Mouse (Mus musculus) hindbrain, embryonic 12.5 days (tissue): Measurements from ENCODE around the gene Gps2. TPM values are rescaled to one million over a fixed set of nuclear protein-coding genes. Genes with fewer than 3 reads are reported as not detected.

Experiments used
- ATAC-seq: fragments of 200-750 bp; cut with Nextera tagmentation; 2 replicates; pipeline ENCODE4 v1.8.0; 2017; ENCODE audit warnings: moderate TSS enrichment; ENCODE audit not compliant: low FRiP score
- H3K27ac ChIP-seq: fragments of 300-500 bp; sonication (generic); 2 replicates; pipeline ENCODE4 v1.5.1; 2016; ENCODE audit warnings: mild to moderate bottlenecking
- H3K27me3 ChIP-seq: fragments of 300-500 bp; sonication (generic); 2 replicates; pipeline ENCODE4 v1.6.1; 2016; ENCODE audit warnings: mild to moderate bottlenecking
- H3K36me3 ChIP-seq: fragments of 300-500 bp; sonication (generic); 2 replicates; pipeline ENCODE4 v1.6.1; 2016; ENCODE audit warnings: mild to moderate bottlenecking
- H3K4me1 ChIP-seq: fragments of 300-500 bp; sonication (generic); 2 replicates; pipeline ENCODE4 v1.6.1; 2016
- H3K4me2 ChIP-seq: fragments of 300-500 bp; sonication (generic); replicated peaks from 2 replicates; pipeline ENCODE4 v1.6.1; 2016; ENCODE audit warnings: mild to moderate bottlenecking
- H3K4me3 ChIP-seq: fragments of 300-500 bp; sonication (generic); 2 replicates; pipeline ENCODE4 v1.5.1; 2016; ENCODE audit warnings: mild to moderate bottlenecking
- H3K9ac ChIP-seq: fragments of 300-500 bp; sonication (generic); 2 replicates; pipeline ENCODE4 v1.6.1; 2016; ENCODE audit warnings: mild to moderate bottlenecking, moderate library complexity
- H3K9me3 ChIP-seq: fragments of 300-500 bp; sonication (generic); replicated peaks from 2 replicates; pipeline ENCODE4 v1.6.1; 2016; ENCODE audit warnings: mild to moderate bottlenecking
- WGBS: fragments of 180-500 bp; shearing (Covaris S2); methylation state at CpG from one replicate; pipeline ENCODE4 v1.1.7; 2016; 5-methylcytosine and 5-hydroxymethylcytosine counted together
- polyA plus RNA-seq: library from polyadenylated mRNA; unstranded; fragments of >200 nt; fragmentation: Nextera tagmentation; extraction: Ambion mirVana; gene quantifications from 2 replicates; pipeline ENCODE4 v1.2.1, GENCODE M21; 2016

The Gps2 gene
- polyA plus RNA-seq, 1 experiment from 2014 or later: 90.1 TPM

DNA sequence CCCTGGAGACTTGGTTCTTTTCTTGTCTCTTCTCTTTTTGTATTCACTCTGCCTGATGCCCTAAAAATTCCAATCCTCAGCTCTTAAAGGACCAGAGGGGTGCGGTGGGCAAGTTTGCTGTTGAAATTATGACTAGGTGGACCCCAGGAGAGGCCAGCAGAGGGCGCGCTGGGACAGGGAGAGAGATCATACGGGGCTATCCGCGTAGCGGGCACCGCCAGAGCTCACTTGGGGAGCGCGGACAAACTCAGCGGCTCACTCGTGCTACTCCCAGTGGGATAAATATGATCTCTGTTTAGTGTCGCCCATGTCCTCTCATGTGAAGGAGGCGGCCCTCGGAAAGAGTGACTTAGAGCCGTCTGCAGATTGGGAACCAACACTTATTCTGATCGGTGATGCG is 20.5 kb downstream of the Gps2 start:
- Histone ChIP-seq H3K36me3 (no peaks in the 10 kb centered on the region), H3K27ac (no peak overlapping the region), H3K27me3 (peaks cover 47% of the 10 kb centered on the region), H3K9me3 (no peaks in the 10 kb centered on the region), H3K4me1 (peaks cover 13% of the 10 kb centered on the region), H3K4me3 (no peak overlapping the region), H3K4me2 (peak overlapping the region; percentile 43), H3K9ac (no peak overlapping the region)
- ATAC-seq: no peak
- WGBS: 1% methylated on average over 18 of the region's 18 CpGs

DNA sequence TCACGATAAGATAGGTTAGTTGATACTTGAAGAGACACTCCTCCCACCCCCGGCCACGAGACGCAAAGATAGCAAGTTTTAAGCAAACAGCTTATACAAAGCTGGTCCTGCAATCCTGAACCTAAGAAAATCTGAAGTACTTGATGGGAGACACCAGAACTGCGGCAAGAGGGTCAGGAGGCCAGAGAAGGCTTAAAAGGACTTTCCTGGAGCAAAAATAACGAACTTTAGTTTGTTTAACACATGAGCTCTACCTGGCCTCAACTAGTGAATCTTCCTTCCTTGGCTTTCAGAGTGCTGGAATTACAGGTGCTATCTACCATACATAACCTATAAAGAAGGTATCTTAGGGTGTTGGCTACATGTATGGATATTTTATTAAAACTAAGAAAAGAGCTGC is 21.0 kb downstream of the Gps2 start:
- peaks cover 52% of the 10 kb centered on the region for H3K27me3 ChIP-seq
- no peak overlapping the region for H3K27ac ChIP-seq
- H3K4me2 ChIP-seq: peak overlapping the region; percentile 43; the same call in 1 of the 2 replicates
- no peaks in the 10 kb centered on the region for H3K9me3 ChIP-seq
- no peak overlapping the region for H3K4me3 ChIP-seq
- H3K9ac ChIP-seq: no peak overlapping the region
- no peaks in the 10 kb centered on the region for H3K36me3 ChIP-seq
- peaks cover 13% of the 10 kb centered on the region for H3K4me1 ChIP-seq
- no peak for ATAC-seq
- 23% methylated on average over 6 of the region's 6 CpGs for WGBS

DNA sequence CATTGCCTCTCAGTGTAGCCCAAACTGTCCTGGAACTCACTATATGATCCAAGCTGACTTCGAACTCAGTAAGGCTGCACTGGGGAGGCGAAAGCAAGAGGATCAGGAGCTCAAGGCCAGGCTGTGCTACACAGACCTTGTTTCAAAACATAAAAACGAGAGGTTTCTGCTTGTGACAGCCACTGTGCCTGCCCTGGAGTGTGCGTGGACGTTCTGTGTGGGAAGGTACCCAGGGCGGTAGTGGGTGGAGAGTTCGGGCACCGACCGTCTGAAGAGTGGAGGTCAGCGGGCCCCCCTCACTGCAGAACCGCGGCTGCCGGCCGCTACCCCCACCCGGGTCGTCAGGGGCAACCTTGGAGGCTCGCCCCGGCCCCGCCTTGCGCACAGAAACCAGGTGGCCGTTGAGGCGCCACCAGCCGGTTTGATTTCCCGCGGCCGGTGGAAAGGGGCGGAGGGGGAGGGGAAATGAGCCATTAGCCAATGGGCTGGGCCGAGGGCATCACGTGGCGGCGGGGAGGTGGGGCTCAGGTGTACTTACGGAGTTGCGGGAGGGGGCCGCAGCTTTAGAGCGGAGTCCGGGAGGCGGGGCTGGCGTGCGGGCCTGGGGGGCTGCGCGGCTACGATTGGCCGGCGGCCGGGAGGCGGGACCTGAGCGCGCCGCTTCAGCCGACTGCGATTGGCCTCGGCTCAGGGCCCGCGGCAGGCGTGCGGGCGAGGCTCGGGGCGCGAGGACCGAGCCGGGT is 21.6 kb downstream of the Gps2 start, which contains the start of gene Ybx2:
Ybx2 (plus strand) TSS at position 660 of the 743 bp plus-strand sequence.
- H3K27ac ChIP-seq: no peak within 1 kb of the TSS
- peaks cover 13% of the 10 kb centered on the region for H3K4me1 ChIP-seq
- peak; percentile 91 for ATAC-seq
- peaks cover 56% of the 10 kb centered on the region for H3K27me3 ChIP-seq
- H3K4me3 ChIP-seq: peak within 1 kb of the TSS; percentile 63
- no peaks in the 10 kb centered on the region for H3K36me3 ChIP-seq
- no peaks in the 10 kb centered on the region for H3K9me3 ChIP-seq
- WGBS: 3% methylated on average over 38 of the region's 62 CpGs
- peak within 1 kb of the TSS; percentile 81 for H3K9ac ChIP-seq
- H3K4me2 ChIP-seq: peak within 1 kb of the TSS; percentile 100

GRCm38 (mm10) chr11:69936156-69936555 is 22.5 kb downstream of the Gps2 start:
- H3K27ac ChIP-seq: no peak overlapping the region
- H3K9ac ChIP-seq: peak overlapping the region; percentile 81
- H3K4me3 ChIP-seq: peak overlapping the region; percentile 63
- 2% methylated on average over 30 of the region's 30 CpGs for WGBS
- no peaks in the 10 kb centered on the region for H3K36me3 ChIP-seq
- H3K4me1 ChIP-seq: peaks cover 16% of the 10 kb centered on the region
- H3K4me2 ChIP-seq: peak overlapping the region; percentile 100
- no peaks in the 10 kb centered on the region for H3K9me3 ChIP-seq
- peaks cover 56% of the 10 kb centered on the region for H3K27me3 ChIP-seq
- ATAC-seq: no peak

- no peaks in the 10 kb centered on the region for H3K9me3 ChIP-seq
- ATAC-seq: no peak
- H3K4me3 ChIP-seq: peak overlapping the region; percentile 63
- H3K27me3 ChIP-seq: peaks cover 56% of the 10 kb centered on the region
- no peaks in the 10 kb centered on the region for H3K36me3 ChIP-seq
- no peak overlapping the region for H3K27ac ChIP-seq
- no peak overlapping the region for H3K9ac ChIP-seq
- H3K4me2 ChIP-seq: peak overlapping the region; percentile 100
- peaks cover 16% of the 10 kb centered on the region for H3K4me1 ChIP-seq
- WGBS: 43% methylated on average over 9 of the region's 9 CpGs
Observed at GRCm38 (mm10) chr11:69936714-69937347, 23.1 kb downstream of the Gps2 start.

- Histone ChIP-seq H3K9me3 (no peaks in the 10 kb centered on the region), H3K27me3 (peaks cover 56% of the 10 kb centered on the region), H3K4me2 (no peak overlapping the region), H3K4me3 (no peak overlapping the region), H3K27ac (no peak overlapping the region), H3K4me1 (peaks cover 16% of the 10 kb centered on the region), H3K36me3 (no peaks in the 10 kb centered on the region), H3K9ac (no peak overlapping the region)
- WGBS: 44% methylated on average over 4 of the region's 4 CpGs
- no peak for ATAC-seq
Observed at GRCm38 (mm10) chr11:69937385-69937784, 23.7 kb downstream of the Gps2 start.

DNA sequence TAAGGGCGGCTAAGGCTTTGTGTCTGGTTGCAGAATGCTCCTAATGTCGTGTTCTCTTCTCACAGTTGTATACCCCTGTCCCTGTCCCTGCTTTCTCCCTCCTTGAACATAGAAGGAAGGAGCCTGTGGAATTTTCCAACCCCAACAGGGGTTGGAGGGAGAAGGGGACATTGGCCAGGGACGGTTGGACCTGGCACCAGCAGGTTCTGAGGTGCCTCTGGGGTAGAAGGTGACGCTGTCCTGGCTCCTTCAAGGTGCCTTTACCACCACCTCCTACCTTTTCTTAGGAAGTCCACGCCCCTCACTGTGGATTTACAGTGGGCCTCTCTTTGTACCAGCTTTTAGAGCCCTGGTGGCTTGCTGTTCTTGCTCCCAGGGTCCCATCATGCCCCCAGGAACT is 24.1 kb downstream of the Gps2 start:
- H3K27me3 ChIP-seq: peaks cover 56% of the 10 kb centered on the region
- 68% methylated on average over 5 of the region's 5 CpGs for WGBS

GRCm38 (mm10) chr11:69938401-69938979 is 24.8 kb downstream of the Gps2 start:
- Histone ChIP-seq H3K27me3 (peaks cover 56% of the 10 kb centered on the region), H3K9ac (no peak overlapping the region), H3K4me3 (no peak overlapping the region), H3K27ac (no peak overlapping the region), H3K36me3 (no peaks in the 10 kb centered on the region), H3K4me2 (no peak overlapping the region), H3K4me1 (peaks cover 16% of the 10 kb centered on the region), H3K9me3 (no peaks in the 10 kb centered on the region)
- WGBS: 35% methylated on average over 9 of the region's 9 CpGs
- ATAC-seq: no peak

More for the DNA sequence above, 24.1 kb downstream of the Gps2 start:
- Histone ChIP-seq H3K27ac (no peak overlapping the region), H3K4me1 (peaks cover 16% of the 10 kb centered on the region), H3K9ac (peak overlapping the region; percentile 13; the same call in 1 of the 2 replicates), H3K4me3 (no peak overlapping the region), H3K4me2 (no peak overlapping the region), H3K9me3 (no peaks in the 10 kb centered on the region), H3K36me3 (no peaks in the 10 kb centered on the region)
- no peak for ATAC-seq

GRCm38 (mm10) chr11:69939181-69939580 is 25.5 kb downstream of the Gps2 start:
- ATAC-seq: no peak
- H3K27me3 ChIP-seq: peaks cover 56% of the 10 kb centered on the region
- 64% methylated on average over 5 of the region's 5 CpGs for WGBS

GRCm38 (mm10) chr11:69939731-69940130 is 26.0 kb downstream of the Gps2 start:
- ATAC-seq: no peak
- H3K4me3 ChIP-seq: no peak overlapping the region
- H3K9ac ChIP-seq: no peak overlapping the region
- no peak overlapping the region for H3K27ac ChIP-seq
- H3K27me3 ChIP-seq: peaks cover 53% of the 10 kb centered on the region
- 96% methylated on average over 17 of the region's 17 CpGs for WGBS
- H3K9me3 ChIP-seq: no peaks in the 10 kb centered on the region
- peaks cover 16% of the 10 kb centered on the region for H3K4me1 ChIP-seq
- no peaks in the 10 kb centered on the region for H3K36me3 ChIP-seq
- H3K4me2 ChIP-seq: no peak overlapping the region

More at GRCm38 (mm10) chr11:69939181-69939580, 25.5 kb downstream of the Gps2 start:
- Histone ChIP-seq H3K4me2 (no peak overlapping the region), H3K9ac (no peak overlapping the region), H3K9me3 (no peaks in the 10 kb centered on the region), H3K36me3 (no peaks in the 10 kb centered on the region), H3K27ac (no peak overlapping the region), H3K4me1 (peaks cover 16% of the 10 kb centered on the region), H3K4me3 (no peak overlapping the region)

GRCm38 (mm10) chr11:69940962-69941361 is 27.3 kb downstream of the Gps2 start:
- H3K9ac ChIP-seq: no peak overlapping the region
- H3K36me3 ChIP-seq: no peaks in the 10 kb centered on the region
- WGBS: 84% methylated on average over 4 of the region's 4 CpGs
- ATAC-seq: no peak
- H3K27ac ChIP-seq: no peak overlapping the region
- H3K4me1 ChIP-seq: peaks cover 13% of the 10 kb centered on the region
- H3K27me3 ChIP-seq: peaks cover 42% of the 10 kb centered on the region
- no peak overlapping the region for H3K4me3 ChIP-seq
- H3K9me3 ChIP-seq: no peaks in the 10 kb centered on the region
- no peak overlapping the region for H3K4me2 ChIP-seq

DNA sequence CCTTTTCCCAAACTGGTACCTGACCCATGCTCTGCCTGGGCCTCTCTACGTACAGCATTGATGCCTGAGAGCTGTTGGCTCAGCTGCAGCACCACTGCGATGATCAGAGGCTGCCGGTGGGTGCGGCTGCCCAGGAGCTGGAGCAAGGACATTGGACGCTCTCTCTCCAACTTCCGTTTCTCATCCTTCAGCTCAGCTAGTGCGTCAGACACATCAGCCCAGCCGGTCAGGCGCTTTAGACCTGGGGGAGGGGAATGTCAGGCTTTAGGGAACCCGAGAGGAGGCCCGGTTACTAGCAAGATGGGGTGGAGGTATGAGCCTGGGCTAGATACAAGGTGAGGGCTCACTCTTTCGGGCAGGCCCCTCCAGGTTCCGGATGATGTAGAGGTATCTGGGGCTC is 31.5 kb downstream of the Gps2 start:
- H3K36me3 ChIP-seq: no peaks in the 10 kb centered on the region
- 77% methylated on average over 13 of the region's 13 CpGs for WGBS
- peaks cover 16% of the 10 kb centered on the region for H3K4me1 ChIP-seq
- H3K9ac ChIP-seq: no peak overlapping the region
- H3K27me3 ChIP-seq: no peaks in the 10 kb centered on the region
- ATAC-seq: no peak
- no peaks in the 10 kb centered on the region for H3K9me3 ChIP-seq
- H3K4me3 ChIP-seq: no peak overlapping the region
- H3K27ac ChIP-seq: no peak overlapping the region
- no peak overlapping the region for H3K4me2 ChIP-seq
